Mouse (Mus musculus): ENCODE data around the gene Jph4. TPM values are rescaled to one million over a fixed set of nuclear protein-coding genes. Genes with fewer than 3 reads are reported as not detected.

Jph4 gene
- total RNA-seq, 2 experiments from 2014 or later = not detected

DNA sequence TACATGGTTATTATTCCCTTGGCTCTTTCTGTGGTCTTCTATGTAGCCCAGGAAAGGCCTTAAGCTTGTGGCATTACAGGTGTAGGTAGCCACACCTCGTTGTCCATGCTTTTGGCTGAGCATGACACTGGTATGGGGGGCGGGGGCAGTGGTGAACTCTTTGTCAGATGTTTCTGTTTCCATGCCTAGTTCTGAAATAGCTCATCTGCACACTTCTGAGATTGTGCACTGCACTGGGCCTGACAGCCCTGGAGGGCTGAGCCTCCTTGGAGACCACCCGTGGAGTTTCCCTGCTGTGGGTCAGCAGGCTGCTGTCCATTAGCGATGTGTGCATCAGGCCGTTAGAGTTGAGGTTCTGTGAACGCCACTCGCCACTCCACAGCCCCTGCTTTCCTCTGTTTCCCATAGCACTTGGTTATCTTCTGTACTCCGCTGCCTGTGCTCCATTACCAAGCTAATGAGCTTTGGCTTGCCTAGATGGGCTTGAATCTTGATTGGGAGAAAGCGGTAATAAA lies 20.1 kb downstream of the Jph4 start:
- ATAC-seq (replicated peaks; ENCODE audit: poor library complexity, severe bottlenecking) = no peak

DNA sequence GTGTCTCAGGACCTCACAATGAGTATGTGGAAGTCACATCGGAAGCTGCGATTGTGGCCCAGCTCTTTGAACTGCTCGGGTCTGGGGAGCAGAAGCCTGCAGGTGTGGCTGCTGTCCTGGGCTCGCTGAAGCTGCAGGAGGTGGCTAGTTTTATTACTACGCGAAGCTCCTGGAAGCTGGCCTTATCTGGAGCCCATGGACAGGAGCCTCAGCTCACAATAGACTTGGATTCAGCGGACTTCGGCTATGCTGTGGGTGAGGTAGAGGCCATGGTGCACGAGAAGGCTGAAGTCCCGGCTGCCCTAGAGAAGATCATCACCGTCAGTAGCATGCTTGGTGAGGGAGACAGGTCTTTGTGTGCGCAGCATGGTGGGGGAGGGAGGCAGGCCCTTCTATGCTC lies 21.1 kb downstream of the Jph4 start:
- ATAC-seq (replicated peaks; ENCODE audit: poor library complexity, severe bottlenecking) = no peak

DNA sequence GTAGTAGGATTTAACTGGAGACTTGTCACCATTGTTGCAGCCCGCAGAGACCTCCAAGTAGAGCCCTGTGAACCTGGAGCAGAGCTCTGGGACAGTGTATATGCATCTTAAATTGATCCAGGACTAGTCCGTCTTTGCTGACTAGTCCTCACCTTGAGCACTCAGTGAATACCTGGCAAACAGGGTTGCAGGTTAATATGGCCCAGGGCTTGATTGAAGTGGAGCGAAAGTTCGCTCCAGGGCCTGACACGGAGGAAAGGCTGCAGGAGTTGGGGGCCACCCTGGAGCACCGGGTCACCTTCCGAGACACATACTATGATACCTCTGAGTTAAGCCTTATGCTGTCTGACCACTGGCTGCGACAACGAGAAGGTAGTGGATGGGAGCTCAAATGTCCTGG lies 21.5 kb downstream of the Jph4 start:
- ATAC-seq (replicated peaks; ENCODE audit: poor library complexity, severe bottlenecking) = no peak

DNA sequence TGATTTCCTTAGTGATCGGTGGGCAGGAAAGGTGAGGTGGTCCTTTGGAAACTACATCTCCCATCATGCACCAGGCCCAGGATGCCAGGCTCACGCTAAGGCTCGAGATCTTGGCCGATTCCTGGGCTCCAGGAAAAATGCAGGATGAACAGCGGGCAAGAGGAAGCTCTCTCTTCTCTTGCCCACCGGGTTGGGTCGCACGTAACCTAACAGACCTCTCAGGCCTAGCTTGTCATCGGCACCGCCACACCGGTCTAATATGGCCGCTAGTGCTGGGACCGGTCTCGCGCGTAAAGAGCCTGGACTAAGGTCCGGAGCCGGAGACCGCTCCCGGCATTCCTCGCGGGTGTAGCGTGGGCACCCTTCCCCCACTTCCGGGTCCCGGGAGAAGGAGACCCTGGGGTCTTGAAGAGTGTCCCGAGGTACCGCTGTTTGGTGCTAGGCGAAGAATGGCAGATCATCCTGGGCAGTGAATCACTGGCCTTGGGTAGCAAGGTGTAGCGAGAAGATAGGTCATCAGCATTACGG lies 22.0 kb downstream of the Jph4 start, which contains the start of gene Thtpa:
Gene Thtpa, plus strand, starts transcription at position 81 of the 528 bp plus-strand sequence.
- ATAC-seq (replicated peaks; ENCODE audit: poor library complexity, severe bottlenecking) = peak; percentile 51

DNA sequence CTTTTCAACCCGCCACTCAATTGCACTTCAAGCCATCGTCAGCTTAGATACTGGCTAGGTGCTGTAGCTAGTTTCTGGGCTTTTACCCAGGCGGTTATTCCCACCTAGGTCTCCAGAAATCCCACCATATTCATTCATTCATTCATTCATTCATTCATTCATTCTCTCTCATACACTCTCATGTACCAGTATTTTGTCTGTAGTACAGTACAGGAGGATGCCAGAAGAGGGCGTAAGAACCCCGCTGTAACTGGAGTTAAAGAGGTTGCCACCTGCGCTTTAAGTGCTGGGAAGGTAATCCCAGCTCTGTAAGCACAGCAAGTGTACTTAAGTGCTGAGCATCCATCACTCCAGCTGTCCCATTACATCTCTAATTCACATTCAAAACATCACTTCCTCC lies 22.8 kb downstream of the Jph4 start:
- ATAC-seq (replicated peaks; ENCODE audit: poor library complexity, severe bottlenecking) = no peak

DNA sequence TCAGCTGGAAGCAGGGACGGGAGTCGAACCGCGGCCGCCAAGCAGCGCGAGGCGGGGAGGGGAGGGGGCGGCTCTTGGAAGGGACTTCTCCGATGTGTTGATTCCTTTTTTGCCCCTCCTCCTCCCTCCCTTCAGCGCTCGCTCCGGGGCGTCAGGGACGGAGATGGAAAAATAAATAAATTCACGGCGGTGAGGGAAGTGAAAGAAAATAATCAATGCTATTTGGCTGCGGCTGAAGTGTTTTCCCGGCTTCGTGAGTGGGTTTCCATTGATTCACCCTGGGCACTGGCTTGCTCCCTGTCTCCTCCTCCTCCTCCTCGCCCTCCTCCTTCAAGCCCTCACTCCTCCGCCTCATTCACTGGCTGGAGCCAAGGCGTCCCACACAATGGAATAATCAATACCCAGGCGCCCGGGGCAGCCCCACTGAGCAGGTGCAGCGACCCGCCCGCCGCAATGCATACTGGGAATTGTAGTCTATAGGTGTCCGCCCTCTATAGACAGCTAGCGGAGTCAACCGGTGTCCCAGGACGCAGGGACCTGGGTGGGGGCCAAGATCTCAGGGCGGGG lies 24.6 kb downstream of the Jph4 start, which contains the start of gene Zfhx2:
Gene Zfhx2, minus strand, starts transcription at position 314 of the 567 bp plus-strand sequence.
- peak; percentile 91 for ATAC-seq (replicated peaks; ENCODE audit: poor library complexity, severe bottlenecking)

DNA sequence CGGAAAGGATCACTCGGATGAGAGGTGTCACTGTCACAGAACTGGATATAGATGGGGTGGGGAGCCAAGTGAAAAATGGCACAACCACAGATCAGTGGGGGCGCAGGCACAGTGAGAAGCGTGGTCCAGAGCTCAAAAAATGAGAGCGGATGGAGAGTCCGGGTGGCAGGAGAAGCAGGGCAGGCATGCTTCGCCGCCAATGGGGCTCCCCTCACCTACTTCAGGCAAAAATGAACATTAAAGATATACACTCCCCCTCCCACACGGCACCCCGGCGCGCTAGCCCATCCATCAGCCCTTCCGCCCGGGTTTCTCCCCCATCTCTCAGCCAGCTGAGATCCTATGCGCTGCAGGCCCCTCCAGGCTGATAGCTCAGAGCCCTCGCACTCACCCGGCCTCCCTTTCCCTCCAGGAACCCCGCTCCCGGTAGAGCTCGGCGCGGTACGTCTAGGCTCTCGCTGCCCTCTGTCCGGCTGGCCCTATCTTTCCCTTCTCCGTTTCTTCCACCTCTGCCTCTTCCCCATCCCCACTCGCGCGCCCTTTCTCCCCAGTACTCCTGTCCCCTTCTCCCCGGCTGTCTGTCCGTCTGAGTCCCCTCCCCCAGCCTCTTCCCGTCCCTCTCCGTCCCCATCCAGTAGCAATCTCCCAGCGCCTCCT lies 25.4 kb downstream of the Jph4 start:
- no peak for ATAC-seq (replicated peaks; ENCODE audit: poor library complexity, severe bottlenecking)

DNA sequence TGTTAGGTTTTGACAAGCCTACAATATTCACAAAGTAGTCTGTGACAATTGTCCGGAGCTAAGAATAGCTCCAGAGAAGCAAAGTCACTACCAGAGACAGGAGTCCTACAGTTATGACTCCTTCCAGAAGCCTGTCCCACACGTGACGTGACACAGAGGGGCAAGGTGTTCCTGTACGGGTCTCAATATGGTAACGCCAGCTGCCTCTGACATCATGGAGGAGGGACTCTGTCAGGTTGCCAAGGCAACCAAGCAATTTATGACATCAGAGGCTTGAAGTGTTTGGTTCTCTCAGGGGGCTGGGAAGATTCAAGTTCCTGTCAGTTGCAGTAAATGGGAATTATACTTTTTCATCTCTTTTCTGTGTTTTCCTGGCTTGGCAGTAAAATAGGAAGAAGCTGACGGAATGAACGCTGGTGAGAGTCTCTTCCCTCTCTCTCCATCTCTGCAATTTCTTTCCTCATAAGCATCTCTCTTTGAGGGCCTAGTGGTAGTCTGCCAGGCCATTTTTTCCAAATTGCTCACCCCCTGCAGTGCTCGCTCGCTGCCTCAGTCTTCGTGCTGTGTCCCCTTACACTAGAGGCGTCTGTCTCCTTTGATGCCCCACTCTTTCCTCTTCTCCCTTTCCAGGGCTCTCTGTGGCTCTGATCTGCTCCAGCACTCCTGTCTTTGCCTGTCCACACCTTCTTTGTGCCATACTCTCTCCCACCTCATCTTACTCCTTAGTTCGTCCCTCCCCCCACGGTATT lies 27.4 kb downstream of the Jph4 start:
- ATAC-seq (replicated peaks; ENCODE audit: poor library complexity, severe bottlenecking) = peak; percentile 18; the same call in 1 of the 2 replicates

DNA sequence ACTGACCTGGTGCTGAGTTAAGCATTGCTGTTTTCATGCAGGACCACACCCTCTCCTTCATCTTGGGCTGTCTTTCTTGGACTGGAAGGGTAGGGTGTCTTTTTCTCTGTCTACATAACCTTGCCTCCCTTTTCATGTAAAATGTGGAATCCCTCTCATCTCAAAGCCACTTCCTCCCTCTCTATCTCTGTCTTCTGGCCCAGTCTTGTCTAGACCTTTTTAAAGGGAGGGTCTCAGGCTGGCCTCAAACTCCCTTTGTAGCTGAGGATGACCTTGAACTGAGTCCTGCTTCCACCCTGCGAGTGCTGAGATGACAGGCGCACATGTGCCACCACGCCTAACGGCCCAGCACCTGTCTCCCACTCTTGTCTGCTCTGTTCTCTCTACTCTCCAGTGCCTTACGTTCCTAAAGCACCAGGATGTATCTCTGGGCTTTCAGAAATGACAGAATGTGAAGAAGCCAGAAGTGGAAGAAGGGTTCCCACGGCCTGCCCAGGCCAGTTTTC lies 30.7 kb downstream of the Jph4 start:
- ATAC-seq (replicated peaks; ENCODE audit: poor library complexity, severe bottlenecking) = no peak

DNA sequence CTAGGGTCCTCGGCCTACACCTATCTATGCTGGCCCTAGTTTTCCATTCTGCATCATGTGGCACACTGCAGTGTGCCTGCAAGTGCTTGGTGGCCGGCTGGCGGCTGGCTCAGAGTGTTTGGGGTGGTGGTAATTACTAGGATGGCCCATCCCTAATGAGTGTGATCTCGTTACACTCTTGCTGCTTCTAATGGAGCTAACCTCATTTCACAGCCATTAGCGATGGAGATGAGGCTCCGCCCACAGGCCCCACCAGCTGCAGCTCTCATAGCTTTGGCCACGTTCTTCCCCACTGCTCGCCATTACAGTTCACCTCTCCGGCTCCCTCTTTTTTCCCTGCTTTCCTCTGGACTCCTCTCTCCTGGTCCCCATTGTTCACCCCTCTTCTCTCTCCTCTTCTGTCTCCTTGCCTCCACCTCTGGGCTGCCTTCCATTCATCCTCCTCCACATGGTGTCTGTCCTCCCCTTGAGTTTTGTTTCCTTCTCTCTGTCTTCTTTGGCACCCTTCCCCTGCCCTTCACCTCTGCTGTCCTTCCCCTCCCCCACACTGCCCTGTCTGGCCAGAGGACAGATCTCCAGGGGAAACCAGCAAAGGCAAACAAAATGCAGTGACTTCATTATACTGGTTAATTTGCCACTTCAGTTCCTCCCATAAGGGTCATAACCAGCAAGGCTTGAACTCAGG lies 31.3 kb downstream of the Jph4 start:
- ATAC-seq (replicated peaks; ENCODE audit: poor library complexity, severe bottlenecking) = no peak

DNA sequence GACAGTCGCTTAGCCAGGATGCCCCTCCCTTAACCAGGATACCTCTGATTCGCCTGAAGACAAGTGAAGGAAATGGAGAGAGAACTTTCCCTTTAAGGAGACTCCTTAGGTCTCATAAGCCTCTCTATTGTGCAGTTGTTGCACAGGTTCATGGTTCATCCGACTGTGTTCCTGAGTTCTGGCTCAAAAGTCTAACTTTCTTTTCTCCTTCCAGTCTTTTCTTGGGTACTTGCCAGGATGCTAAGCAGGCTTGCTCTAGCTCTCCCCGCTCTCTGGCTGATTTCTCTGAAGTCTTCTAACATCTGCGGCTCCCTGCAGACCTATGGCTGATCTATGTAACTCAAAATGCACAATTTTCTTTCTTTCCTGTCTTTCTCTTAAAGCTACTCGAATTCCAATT lies 33.3 kb downstream of the Jph4 start:
- ATAC-seq (replicated peaks; ENCODE audit: poor library complexity, severe bottlenecking) = no peak

DNA sequence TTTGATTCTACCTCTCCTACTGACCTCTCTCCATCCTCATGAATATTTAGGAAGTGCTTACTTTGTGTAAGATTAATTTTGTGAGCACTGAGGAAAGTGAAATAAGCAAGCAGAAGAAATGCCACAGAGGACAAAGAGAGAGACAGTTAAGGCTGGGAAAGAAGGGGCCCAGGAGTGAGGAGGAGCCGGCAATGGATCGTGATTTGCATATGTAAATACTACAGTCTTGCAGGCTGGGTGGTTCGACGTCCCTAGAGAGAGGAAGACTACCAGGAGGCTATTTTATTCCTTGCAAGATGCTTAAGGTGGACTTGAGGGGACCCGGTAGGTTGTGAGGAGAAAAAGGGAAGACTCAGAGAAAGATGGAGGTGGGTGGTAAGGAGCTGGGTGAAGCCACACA lies 35.6 kb downstream of the Jph4 start:
- no peak for ATAC-seq (replicated peaks; ENCODE audit: poor library complexity, severe bottlenecking)

DNA sequence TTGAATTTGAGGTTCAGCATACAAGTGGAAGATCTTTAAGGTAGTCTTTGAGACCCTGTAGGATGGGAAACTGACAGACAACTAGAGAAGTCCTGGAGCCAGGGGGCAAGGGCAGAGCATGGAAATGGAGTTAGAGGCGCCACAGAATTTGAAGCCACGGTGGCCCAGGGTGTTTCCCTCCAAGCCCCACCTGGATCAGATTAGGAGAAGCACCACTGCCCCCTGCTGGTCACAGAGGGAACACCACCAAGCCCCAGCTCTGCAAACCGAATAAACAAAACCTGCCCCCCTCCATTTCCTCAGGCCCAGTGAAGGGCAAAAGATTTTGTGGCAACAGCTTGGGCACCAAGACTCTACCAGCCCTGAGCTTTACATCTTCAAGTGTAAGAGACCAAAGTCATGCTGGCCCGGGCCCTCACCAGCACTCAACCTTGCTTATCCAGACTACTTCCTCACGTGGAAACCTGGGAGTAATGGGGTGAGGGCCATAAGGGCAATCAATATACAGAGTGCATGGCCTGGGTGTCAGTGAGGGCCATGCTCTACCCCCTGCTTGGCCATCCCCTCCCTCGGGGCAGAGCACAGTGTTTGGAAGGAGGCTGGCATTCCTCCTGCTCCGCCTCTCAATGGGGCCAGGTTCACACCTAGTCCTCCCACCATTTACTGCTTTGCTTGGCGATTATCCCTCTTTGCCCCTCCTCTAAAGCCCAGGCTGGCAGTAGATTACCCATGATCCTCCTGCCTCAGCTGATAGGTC lies 37.3 kb downstream of the Jph4 start:
- ATAC-seq (replicated peaks; ENCODE audit: poor library complexity, severe bottlenecking) = peak; percentile 87

DNA sequence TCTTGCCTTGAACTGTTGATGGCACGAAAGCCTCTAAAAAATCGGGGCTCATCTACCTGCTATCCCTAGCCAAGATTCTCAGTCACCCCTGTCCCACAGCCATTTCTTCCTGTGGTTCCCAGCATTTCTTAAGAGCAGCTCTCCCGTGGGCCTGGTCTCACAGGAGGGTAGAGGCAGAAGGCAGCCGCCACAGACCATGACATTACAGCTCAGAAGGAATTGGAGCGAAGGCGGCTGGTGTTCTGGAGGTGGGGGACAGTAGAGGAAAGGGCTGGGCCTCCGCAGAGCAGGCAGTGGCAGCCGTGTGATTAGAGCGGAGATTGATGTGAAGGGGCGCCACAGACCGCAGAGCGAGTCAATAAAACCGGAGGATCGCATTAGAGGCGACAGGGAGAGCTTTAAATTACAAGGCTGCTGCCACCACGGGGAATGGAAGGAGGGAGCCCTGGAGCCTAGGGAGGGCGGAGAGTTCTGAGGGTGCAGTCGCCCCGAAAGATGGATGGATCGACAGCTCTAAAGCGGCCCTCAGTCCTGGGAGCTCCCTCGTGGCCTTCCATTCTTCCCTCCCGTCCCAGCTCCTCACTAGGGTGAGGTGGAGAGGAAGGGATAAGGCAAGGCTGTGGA lies 38.3 kb downstream of the Jph4 start:
- peak; percentile 31; the same call in 1 of the 2 replicates for ATAC-seq (replicated peaks; ENCODE audit: poor library complexity, severe bottlenecking)

DNA sequence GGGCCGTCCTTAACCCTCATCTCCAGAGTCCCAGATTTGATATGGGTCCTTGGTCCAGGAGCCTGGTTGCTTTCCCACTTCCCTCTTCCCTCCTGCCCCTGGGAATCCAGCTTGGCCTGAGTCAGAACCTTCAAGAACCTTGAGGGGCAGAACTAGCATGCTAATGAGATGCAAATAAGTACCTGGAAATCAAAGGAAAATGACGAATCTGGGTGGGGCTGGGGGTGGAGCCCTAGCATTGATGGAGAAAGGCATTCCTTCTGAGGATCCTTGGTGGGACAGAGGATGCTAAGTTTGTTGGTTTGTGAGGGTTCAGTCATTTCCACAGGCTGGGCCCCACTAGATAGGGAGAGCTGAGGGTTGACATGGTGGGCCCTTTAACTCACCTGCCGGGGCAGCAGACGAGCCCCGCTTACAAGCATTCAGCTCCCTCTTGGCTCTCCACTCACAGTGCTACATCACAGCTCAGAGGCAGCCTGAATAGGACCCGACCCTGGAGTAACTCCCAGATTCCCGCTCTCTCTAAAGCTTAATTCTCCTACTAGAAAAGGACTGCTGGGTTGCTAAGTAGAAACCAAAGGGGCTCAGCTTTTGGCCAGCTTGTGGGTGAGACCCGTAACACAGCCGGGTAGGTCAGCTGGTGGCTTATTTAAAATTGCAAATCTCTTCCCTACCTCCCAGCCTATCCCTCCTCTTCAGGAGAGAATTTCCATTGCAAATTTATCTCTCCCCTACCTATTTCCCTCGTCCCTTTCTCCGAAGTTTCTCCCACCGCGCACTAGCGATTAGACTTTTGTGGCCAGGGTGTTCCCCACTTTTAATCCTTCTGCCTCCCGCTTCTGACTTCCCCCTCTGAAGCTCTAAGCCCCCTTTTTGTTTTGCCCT lies 39.0 kb downstream of the Jph4 start:
- no peak for ATAC-seq (replicated peaks; ENCODE audit: poor library complexity, severe bottlenecking)

DNA sequence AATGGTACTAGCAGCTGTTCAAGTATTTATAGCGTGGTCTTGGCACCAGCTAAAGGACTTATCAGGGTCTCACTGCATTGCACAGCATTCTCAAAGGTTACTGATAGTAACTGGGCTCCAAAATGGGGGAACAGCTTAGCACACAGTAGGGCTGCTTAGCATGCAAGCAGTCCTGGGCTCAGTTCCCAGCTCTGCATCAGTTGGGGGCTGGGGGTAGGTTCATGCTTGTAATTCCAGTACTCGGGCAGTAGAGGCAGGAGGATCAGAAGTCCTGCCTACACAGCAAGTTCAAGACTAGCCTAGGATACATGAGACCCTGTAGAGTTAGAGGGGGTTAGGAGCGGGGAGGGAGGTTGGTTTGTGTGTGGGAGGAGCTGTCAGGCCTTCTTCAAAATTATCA lies 39.8 kb downstream of the Jph4 start:
- no peak for ATAC-seq (replicated peaks; ENCODE audit: poor library complexity, severe bottlenecking)

DNA sequence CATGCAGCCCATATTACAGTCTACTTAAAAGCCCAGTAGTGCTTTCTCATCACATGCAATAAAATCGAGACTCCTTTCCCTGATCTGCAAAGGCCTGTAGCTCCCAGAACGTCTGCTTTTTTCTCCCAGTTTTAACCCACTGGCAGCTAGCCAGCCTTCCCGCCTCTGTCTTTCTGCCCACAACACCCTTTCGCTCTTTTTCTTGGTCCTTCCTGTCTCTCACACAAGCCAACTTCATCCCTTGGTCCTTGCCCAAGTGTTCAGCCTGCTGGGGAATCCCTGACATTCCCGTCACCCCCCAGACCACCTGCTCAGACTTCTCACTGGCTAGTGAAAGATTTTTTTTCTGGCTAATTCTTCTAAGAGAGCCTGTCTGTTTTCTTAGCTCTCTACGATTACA lies 40.5 kb downstream of the Jph4 start:
- ATAC-seq (replicated peaks; ENCODE audit: poor library complexity, severe bottlenecking) = no peak

DNA sequence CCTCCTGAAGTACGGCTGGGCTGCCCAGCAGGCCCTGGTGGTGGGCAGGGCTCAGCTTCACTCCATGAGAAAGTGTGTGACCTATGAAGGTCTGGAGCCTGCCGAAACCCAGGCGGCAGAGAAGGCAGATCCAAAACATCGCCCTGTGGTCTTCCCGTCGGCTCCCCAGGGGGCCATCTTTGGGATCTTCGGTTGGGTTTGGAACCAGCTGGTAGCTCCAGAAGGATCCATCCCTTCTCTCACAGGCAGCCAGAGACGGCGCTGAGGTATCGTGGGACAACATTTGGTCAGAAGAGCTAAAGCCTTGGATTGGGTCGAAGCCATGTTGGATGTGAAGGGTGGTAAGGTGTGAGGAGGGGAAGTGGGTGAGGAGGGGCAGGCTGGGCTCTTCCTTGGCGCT lies 42.3 kb downstream of the Jph4 start:
- ATAC-seq (replicated peaks; ENCODE audit: poor library complexity, severe bottlenecking) = no peak
